Mouse (Mus musculus) retina, embryonic 14.5 days (tissue): ENCODE results near the gene Sec22c.

Source experiments
- DNase-seq: peaks from one replicate; pipeline ENCODE4 v3.0.0-alpha.2; 2015; ENCODE audit warnings: low spot score

The Sec22c gene

GRCm38 (mm10) chr9:121647026-121647425, 58.3 kb downstream of the Sec22c start:
- DNase-seq, result no peak

- DNase-seq, result no peak
Measured at GRCm38 (mm10) chr9:121644855-121645254, 60.4 kb downstream of the Sec22c start.

GRCm38 (mm10) chr9:121642401-121643181, 62.7 kb downstream of the Sec22c start, which contains the start of gene Vipr1:
Gene Vipr1 (plus strand): TSS chr9:121642716.
- peak; percentile 72 for DNase-seq

GRCm38 (mm10) chr9:121642001-121642400, 63.3 kb downstream of the Sec22c start, which contains the start of gene Lyzl4:
Gene Lyzl4 (minus strand): TSS chr9:121642096.
- DNase-seq, result peak; percentile 83

GRCm38 (mm10) chr9:121641235-121641915, 63.9 kb downstream of the Sec22c start:
- DNase-seq, result peak; percentile 43

- no peak for DNase-seq
Measured at GRCm38 (mm10) chr9:121639790-121640189, 65.5 kb downstream of the Sec22c start.

- DNase-seq, result no peak
Measured at GRCm38 (mm10) chr9:121635835-121636576, 69.3 kb downstream of the Sec22c start.

GRCm38 (mm10) chr9:121633306-121633705, 72.0 kb downstream of the Sec22c start:
- DNase-seq, result no peak

- no peak for DNase-seq
Measured at GRCm38 (mm10) chr9:121632891-121633290, 72.4 kb downstream of the Sec22c start.

- no peak for DNase-seq
Measured at GRCm38 (mm10) chr9:121631946-121632345, 73.3 kb downstream of the Sec22c start.

- no peak for DNase-seq
Measured at GRCm38 (mm10) chr9:121630627-121631026, 74.7 kb downstream of the Sec22c start.
